Mouse (Mus musculus) stomach, postnatal 0 days (tissue): ENCODE measurements around the gene Mta2. TPM values are rescaled to one million over a fixed set of nuclear protein-coding genes. Genes with fewer than 3 reads are reported as not detected.

Experiments
- ATAC-seq: fragments of 200-750 bp; cut with Nextera tagmentation; 2 replicates; pipeline ENCODE4 v1.8.0; 2017; ENCODE audit not compliant: low FRiP score, low TSS enrichment
- DNase-seq: peaks from one replicate; pipeline ENCODE4 v3.0.0-alpha.2; 2016; ENCODE audit warnings: low spot score
- H3K27ac ChIP-seq: fragments of 300-500 bp; sonication (generic); replicated peaks from 2 replicates; pipeline ENCODE4 v1.5.1; 2014; ENCODE audit warnings: mild to moderate bottlenecking, control low read depth
- H3K27me3 ChIP-seq: fragments of 300-500 bp; sonication (generic); 2 replicates; pipeline ENCODE4 v1.6.1; 2014; ENCODE audit warnings: low read length; ENCODE audit not compliant: control insufficient read depth, insufficient read depth
- H3K36me3 ChIP-seq: fragments of 300-500 bp; sonication (generic); 2 replicates; pipeline ENCODE4 v1.6.1; 2014; ENCODE audit warnings: low read length, mixed read lengths; ENCODE audit not compliant: control insufficient read depth, insufficient read depth
- H3K4me1 ChIP-seq: fragments of 300-500 bp; sonication (generic); replicated peaks from 2 replicates; pipeline ENCODE4 v1.6.1; 2014; ENCODE audit warnings: antibody characterized with exemption; ENCODE audit not compliant: control insufficient read depth, insufficient read depth
- H3K4me2 ChIP-seq: fragments of 300-500 bp; sonication (generic); replicated peaks from 2 replicates; pipeline ENCODE4 v1.6.1; 2014; ENCODE audit warnings: low read depth, mild to moderate bottlenecking, control low read depth, moderate library complexity
- H3K4me3 ChIP-seq: fragments of 300-500 bp; sonication (generic); 2 replicates; pipeline ENCODE4 v1.5.1; 2014; ENCODE audit warnings: low read depth, low read length, control low read depth
- H3K9ac ChIP-seq: fragments of 300-500 bp; sonication (generic); 2 replicates; pipeline ENCODE4 v1.6.1; 2014; ENCODE audit warnings: mild to moderate bottlenecking, low read length, control low read depth, mixed read lengths
- H3K9me3 ChIP-seq: fragments of 300-500 bp; sonication (generic); 2 replicates; pipeline ENCODE4 v1.6.1; 2016; ENCODE audit warnings: low read length; ENCODE audit not compliant: control insufficient read depth
- CTCF ChIP-seq: IDR thresholded peaks from 2 replicates; pipeline ENCODE4 v1.5.1; 2016; ENCODE audit warnings: antibody characterized with exemption, low read depth, mild to moderate bottlenecking, moderate library complexity
- EP300 ChIP-seq: optimal IDR thresholded peaks from 2 replicates; pipeline ENCODE3; 2016; ENCODE audit warnings: antibody characterized with exemption
- WGBS: fragments of 180-500 bp; shearing (Covaris S2); extraction: QIAGEN DNeasy Blood & Tissue Kit; methylation state at CpG from one replicate; pipeline ENCODE4 v1.1.7; 2014; 5-methylcytosine and 5-hydroxymethylcytosine counted together
- polyA plus RNA-seq: library from polyadenylated mRNA; unstranded; fragments of >200 nt; fragmentation: Nextera tagmentation; extraction: Ambion mirVana; gene quantifications from 2 replicates; pipeline ENCODE4 v1.2.1, GENCODE M21; 2015

The Mta2 gene
- polyA plus RNA-seq, 1 experiment from 2014 or later = 68.0 TPM

DNA sequence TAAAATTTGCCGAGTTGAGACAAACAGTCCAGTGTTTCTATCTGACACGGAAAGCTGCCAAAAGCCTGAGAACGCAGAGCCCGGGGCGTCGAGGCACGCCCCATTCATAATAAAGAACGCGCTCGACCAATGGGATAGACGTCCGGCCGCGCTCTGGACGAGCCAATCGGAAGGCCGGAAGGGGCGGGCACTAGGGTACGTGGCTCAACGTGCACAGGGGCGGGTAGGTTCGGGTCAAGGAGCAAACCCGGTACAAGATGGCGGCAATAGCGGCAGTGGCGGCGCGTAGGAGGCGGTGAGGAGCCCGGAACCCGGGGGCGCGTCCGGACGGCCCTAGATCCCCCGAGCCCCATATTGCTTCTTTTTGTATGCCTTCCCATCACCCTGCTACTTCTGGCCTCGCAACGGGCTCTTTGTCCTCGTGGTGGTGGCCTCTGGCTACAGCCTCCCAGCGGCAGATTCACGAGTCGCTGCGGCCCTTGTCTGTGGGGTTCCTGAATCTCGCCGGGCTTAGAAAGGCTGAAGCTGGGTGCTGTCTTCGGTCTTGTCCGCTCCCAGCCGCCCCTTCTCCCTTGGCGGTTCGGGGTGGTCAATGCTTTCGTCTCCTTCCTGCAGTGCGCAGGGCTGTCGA, 43.7 kb upstream of the Mta2 start, which contains the start of gene Ganab:
Ganab (plus strand) TSS at position 207 of the 631 bp plus-strand sequence.
- ATAC-seq = peak; percentile 99
- Histone ChIP-seq H3K4me2 (peak within 1 kb of the TSS; percentile 87), H3K27ac (peak within 1 kb of the TSS; percentile 89), H3K9me3 (no peaks in the 10 kb centered on the region), H3K36me3 (peaks cover 8% of the 10 kb centered on the region; the same call in 1 of the 2 replicates), H3K4me3 (peak within 1 kb of the TSS; percentile 82), H3K4me1 (0 out of 2 replicates have a peak, but pooled peaks cover 3% of the 10 kb centered on the region), H3K9ac (peak within 1 kb of the TSS; percentile 83), H3K27me3 (no peaks in the 10 kb centered on the region)
- WGBS = under 1% methylated on average over 53 of the region's 53 CpGs
- DNase-seq = peak; percentile 98
- TF ChIP-seq CTCF (peak; percentile 12; the same call in 1 of the 2 replicates), EP300 (peak; percentile 42)

- peaks cover 11% of the 10 kb centered on the region; the same call in 1 of the 2 replicates for H3K36me3 ChIP-seq
- no peaks in the 10 kb centered on the region for H3K9me3 ChIP-seq
- H3K9ac ChIP-seq = peak overlapping the region; percentile 83
- TF ChIP-seq EP300 = no peak
- no peak for TF ChIP-seq CTCF
- no peaks in the 10 kb centered on the region for H3K27me3 ChIP-seq
- peak overlapping the region; percentile 83 for H3K27ac ChIP-seq
- DNase-seq (no peak), ATAC-seq (no peak)
- H3K4me3 ChIP-seq = peak overlapping the region; percentile 82
- 3% methylated on average over 13 of the region's 13 CpGs for WGBS
- H3K4me1 ChIP-seq = 0 out of 2 replicates have a peak, but pooled peaks cover 3% of the 10 kb centered on the region
- H3K4me2 ChIP-seq = peak overlapping the region; percentile 87
These were observed 43.1 kb upstream of the Mta2 start for GRCm38 (mm10) chr19:8898576-8898975.

DNA sequence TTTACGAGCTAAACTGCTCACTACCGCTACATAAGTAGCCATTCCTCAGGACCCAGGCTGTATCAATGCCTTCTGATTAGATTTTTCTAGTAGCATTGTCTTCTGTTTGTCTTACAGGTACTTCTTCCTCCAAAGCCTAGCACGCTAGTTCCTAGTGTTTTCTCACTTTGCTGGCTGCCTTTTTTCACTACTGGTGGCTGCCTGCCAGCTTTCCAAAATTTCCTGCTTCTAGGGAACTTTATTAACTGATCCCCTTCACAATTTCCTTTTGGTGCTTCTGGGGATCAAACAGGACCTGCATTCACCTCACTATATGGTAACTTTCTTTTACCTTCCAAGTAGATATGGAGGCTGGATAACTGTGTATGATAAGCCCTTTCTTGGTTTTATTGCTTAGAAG, 42.6 kb upstream of the Mta2 start:
- TF ChIP-seq EP300 (no peak), CTCF (no peak)
- Histone ChIP-seq H3K4me2 (peak overlapping the region; percentile 87), H3K9ac (peak overlapping the region; percentile 83), H3K4me1 (0 out of 2 replicates have a peak, but pooled peaks cover 3% of the 10 kb centered on the region), H3K36me3 (peaks cover 11% of the 10 kb centered on the region; the same call in 1 of the 2 replicates), H3K9me3 (no peaks in the 10 kb centered on the region), H3K4me3 (peak overlapping the region; percentile 82), H3K27me3 (no peaks in the 10 kb centered on the region), H3K27ac (no peak overlapping the region)
- no peak for DNase-seq
- no peak for ATAC-seq
- 26% methylated on average over 3 of the region's 3 CpGs for WGBS

GRCm38 (mm10) chr19:8903412-8903811, 38.3 kb upstream of the Mta2 start:
- TF ChIP-seq CTCF (no peak), EP300 (no peak)
- WGBS = 91% methylated on average over 5 of the region's 5 CpGs
- Histone ChIP-seq H3K27me3 (no peaks in the 10 kb centered on the region), H3K4me1 (no peaks in the 10 kb centered on the region), H3K4me3 (no peak overlapping the region), H3K4me2 (no peak overlapping the region), H3K9me3 (no peaks in the 10 kb centered on the region), H3K27ac (no peak overlapping the region), H3K36me3 (peaks cover 20% of the 10 kb centered on the region), H3K9ac (no peak overlapping the region)
- DNase-seq (no peak), ATAC-seq (no peak)

DNA sequence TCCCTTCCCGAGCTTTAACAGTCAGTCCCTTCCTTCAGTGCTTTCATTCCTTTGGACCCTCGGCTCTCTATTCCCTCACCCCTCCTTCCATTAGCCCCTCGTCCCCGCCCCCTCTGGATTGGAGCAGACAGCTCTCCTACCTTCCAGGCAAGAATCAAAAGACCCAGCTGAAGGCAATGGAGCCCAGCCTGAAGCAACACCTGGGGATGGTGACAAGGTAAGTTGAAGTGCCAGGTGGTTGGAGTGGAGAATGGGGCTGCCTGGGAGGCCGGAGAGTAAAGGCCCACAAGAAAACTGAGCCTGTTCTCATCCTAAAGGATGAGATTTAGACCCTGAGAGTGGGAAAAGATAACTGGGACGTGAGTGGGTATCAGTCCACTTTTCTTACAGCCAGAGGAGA, 33.1 kb upstream of the Mta2 start:
- DNase-seq (no peak), ATAC-seq (no peak)
- WGBS = 93% methylated on average over 6 of the region's 6 CpGs
- Histone ChIP-seq H3K4me2 (no peak overlapping the region), H3K27me3 (no peaks in the 10 kb centered on the region), H3K9me3 (no peaks in the 10 kb centered on the region), H3K9ac (no peak overlapping the region), H3K27ac (no peak overlapping the region), H3K4me3 (no peak overlapping the region), H3K4me1 (no peaks in the 10 kb centered on the region), H3K36me3 (peaks cover 52% of the 10 kb centered on the region)
- TF ChIP-seq EP300 (no peak), CTCF (no peak)

GRCm38 (mm10) chr19:8911810-8912209, 29.9 kb upstream of the Mta2 start:
- no peak overlapping the region for H3K9ac ChIP-seq
- peaks cover 74% of the 10 kb centered on the region for H3K36me3 ChIP-seq
- no peak overlapping the region for H3K4me2 ChIP-seq
- TF ChIP-seq CTCF (no peak), EP300 (no peak)
- H3K9me3 ChIP-seq = no peaks in the 10 kb centered on the region
- H3K27me3 ChIP-seq = no peaks in the 10 kb centered on the region
- H3K4me1 ChIP-seq = no peaks in the 10 kb centered on the region
- DNase-seq (no peak), ATAC-seq (no peak)
- 94% methylated on average over 5 of the region's 5 CpGs for WGBS
- H3K4me3 ChIP-seq = no peak overlapping the region
- H3K27ac ChIP-seq = no peak overlapping the region
